Mouse (Mus musculus): ENCODE measurements around the gene Cep63. TPM values are rescaled to one million over a fixed set of nuclear protein-coding genes. Genes with fewer than 3 reads are reported as not detected.

Cep63 gene
- total RNA-seq, 2 experiments from 2014 or later, result 26.8 to 28.7 TPM

- no peak for DNase-seq (ENCODE audit: extremely low spot score in 1 of 2, low spot score in 2 of 2)
- intact Hi-C loops (cut with DNase I), result loop anchor here (10.0 kb wide), 3 partner anchors 537 to 1227 kb away; no protein-coding TSS in a partner anchor
Measured at GRCm38 (mm10) chr9:102541666-102542065, 84.7 kb downstream of the Cep63 start.

- intact Hi-C loops (cut with DNase I), result loop anchor here (10.0 kb wide), 3 partner anchors 535 to 1225 kb away; no protein-coding TSS in a partner anchor
- no peak for DNase-seq (ENCODE audit: extremely low spot score in 1 of 2, low spot score in 2 of 2)
Measured at GRCm38 (mm10) chr9:102539699-102540098, 86.6 kb downstream of the Cep63 start.

- intact Hi-C loops (cut with DNase I), result no loop called here
- no peak for DNase-seq (ENCODE audit: extremely low spot score in 1 of 2, low spot score in 2 of 2)
Measured at GRCm38 (mm10) chr9:102536968-102537367, 89.4 kb downstream of the Cep63 start.

Other genes with a start within 250 kb of the Cep63 start
- 1 to 10 TPM; 2.3 to 3.5 TPM for gene Ky, start 120.8 kb downstream of the Cep63 start, total RNA-seq (2021)
- gene Anapc13, start 238 bp downstream of the Cep63 start, total RNA-seq (2021), result 10 to 100 TPM; 95.2 to 96.2 TPM
- 10 to 100 TPM; 15.2 to 16.5 TPM for gene Amotl2, start 90.1 kb upstream of the Cep63 start, total RNA-seq (2021)
- gene Ryk, start 208.4 kb upstream of the Cep63 start, total RNA-seq (2021), result 10 to 100 TPM; 29.2 to 30.1 TPM

Data from left cerebral cortex, postnatal 10 days (tissue).